ENCODE assay signal across 19 mouse cellular contexts in genomic region chr6:72374206-72374605, GRCm38 (mm10). TPM values are rescaled to one million over a fixed set of nuclear protein-coding genes. Genes with fewer than 3 reads are reported as not detected.
DNase-seq lines count a peak whose midpoint lies in the region; ATAC-seq and TF ChIP-seq lines count a peak whose summit lies in the region.
"Had no signal": no experiment of that assay in that cellular context is flagged by ENCODE, and none has a peak within 500 bp of the region (broad histone marks: within the 10 kb centered on the region; RNA-seq: fewer than 3 reads in every experiment).

No protein-coding gene starts in this region.

- no peak for TF ChIP-seq CTCF in liver, adult 2 months (IDR thresholded peaks at IDR 0.05; ENCODE audit: low read depth, low read length)
- TF ChIP-seq CTCF in liver, postnatal 0 days (IDR thresholded peaks at IDR 0.05; ENCODE audit: low read depth): no peak
- TF ChIP-seq CTCF in G1E (IDR thresholded peaks at IDR 0.05; ENCODE audit: low read depth, low read length): no peak
- no peak for TF ChIP-seq CTCF in liver, embryonic 14.5 days (IDR thresholded peaks at IDR 0.05; ENCODE audit: low read depth)

- H3K9me3 ChIP-seq in heart, embryonic 10.5 days: no peaks in the 10 kb centered on the region
- H3K9me3 ChIP-seq in liver, postnatal 0 days (ENCODE audit: low read length): no peaks in the 10 kb centered on the region
- no peaks in the 10 kb centered on the region for H3K9me3 ChIP-seq in G1E (replicated peaks)
- H3K9me3 ChIP-seq in liver, embryonic 14.5 days (ENCODE audit: control insufficient read depth, low read length): no peaks in the 10 kb centered on the region
- no peaks in the 10 kb centered on the region for H3K9me3 ChIP-seq in hindbrain, embryonic 11.5 days (ENCODE audit: control insufficient read depth, low read length)
- H3K9me3 ChIP-seq: embryonic facial prominence, embryonic 15.5 days; forebrain, embryonic 10.5 days; hindbrain, embryonic 10.5 days; limb, embryonic 15.5 days; midbrain, embryonic 10.5 days; neural tube, embryonic 12.5 days had no signal

- no peak for DNase-seq in heart, embryonic 10.5 days (ENCODE audit: low spot score)
- DNase-seq in heart, adult 8-10 months (ENCODE audit: low spot score): no peak
- DNase-seq in liver, adult 2 months (ENCODE audit: extremely low read depth, low read depth, low spot score): no peak
- no peak for DNase-seq in liver, postnatal 0 days
- no peak for DNase-seq in G1E (ENCODE audit: low spot score)
- no peak for DNase-seq in liver, embryonic 14.5 days (ENCODE audit: low read depth in 3 of 3, low spot score in 3 of 3)
- DNase-seq in hindbrain, embryonic 11.5 days (ENCODE audit: low spot score): no peak
- no peak for DNase-seq in thymus, postnatal 10 days (ENCODE audit: low spot score in 2 of 2)
- DNase-seq: adrenal gland, adult 8-10 months; cerebellum, postnatal 14 days; embryo, embryonic 11 days; gastrocnemius, postnatal 10 days; layer of hippocampus, postnatal 36 days had no signal

- H3K79me2 ChIP-seq in liver, adult 2 months (ENCODE audit: control insufficient read depth, insufficient read depth, low read length): peaks cover 3% of the 10 kb centered on the region; the same call in 1 of the 2 replicates

- 0 out of 2 replicates have a peak, but pooled peaks cover 1% of the 10 kb centered on the region for H3K36me3 ChIP-seq in heart, embryonic 10.5 days
- no peaks in the 10 kb centered on the region for H3K36me3 ChIP-seq in liver, adult 2 months (ENCODE audit: control insufficient read depth, insufficient read depth, low read length)
- peaks cover 5% of the 10 kb centered on the region for H3K36me3 ChIP-seq in liver, postnatal 0 days (replicated peaks; ENCODE audit: insufficient read depth, low read length)
- H3K36me3 ChIP-seq in G1E (replicated peaks): peaks cover 90% of the 10 kb centered on the region
- H3K36me3 ChIP-seq in liver, embryonic 14.5 days (replicated peaks; ENCODE audit: control insufficient read depth, insufficient read depth, low read depth): no peaks in the 10 kb centered on the region; the same call in 1 of the 2 replicates
- no peaks in the 10 kb centered on the region for H3K36me3 ChIP-seq in hindbrain, embryonic 11.5 days (ENCODE audit: control insufficient read depth, insufficient read depth, low read length)
- H3K36me3 ChIP-seq: embryonic facial prominence, embryonic 15.5 days; forebrain, embryonic 10.5 days; hindbrain, embryonic 10.5 days; limb, embryonic 15.5 days; midbrain, embryonic 10.5 days; neural tube, embryonic 12.5 days had no signal

- H3K4me2 ChIP-seq in liver, postnatal 0 days (ENCODE audit: low read depth, low read length): no peak overlapping the region
- H3K4me2 ChIP-seq in liver, embryonic 14.5 days (ENCODE audit: low read depth): peak overlapping the region; percentile 59; the same call in 1 of the 2 replicates
- H3K4me2 ChIP-seq in hindbrain, embryonic 11.5 days (replicated peaks; ENCODE audit: low read depth, low read length): no peak overlapping the region
- H3K4me2 ChIP-seq: embryonic facial prominence, embryonic 15.5 days; limb, embryonic 15.5 days; neural tube, embryonic 12.5 days had no signal

- H3K4me3 ChIP-seq in heart, embryonic 10.5 days: no peak overlapping the region
- H3K4me3 ChIP-seq in liver, adult 2 months (ENCODE audit: insufficient read depth, low read depth, low read length): no peak overlapping the region
- H3K4me3 ChIP-seq in liver, postnatal 0 days (ENCODE audit: low read depth, low read length): no peak overlapping the region
- H3K4me3 ChIP-seq in G1E (ENCODE audit: low read depth, low read length): peak overlapping the region; percentile 53; the same call in 1 of the 2 replicates
- H3K4me3 ChIP-seq in liver, embryonic 14.5 days (ENCODE audit: insufficient read depth in 1 of 2, low read depth in 2 of 2, low read length in 2 of 2): no peak overlapping the region
- no peak overlapping the region for H3K4me3 ChIP-seq in hindbrain, embryonic 11.5 days (ENCODE audit: low read depth, low read length)
- H3K4me3 ChIP-seq: embryonic facial prominence, embryonic 15.5 days; forebrain, embryonic 10.5 days; hindbrain, embryonic 10.5 days; limb, embryonic 15.5 days; midbrain, embryonic 10.5 days; neural tube, embryonic 12.5 days had no signal

- no peak for ATAC-seq in liver, postnatal 0 days
- 0 out of 2 replicates have a peak, but pooled peaks have one; percentile 9 for ATAC-seq in G1E (ENCODE audit: extremely low read depth, insufficient number of reproducible peaks, low FRiP score, poor library complexity, severe bottlenecking)
- peak; percentile 41; the same call in 1 of the 2 replicates for ATAC-seq in liver, embryonic 14.5 days (ENCODE audit: insufficient read depth)
- ATAC-seq in hindbrain, embryonic 11.5 days (ENCODE audit: low FRiP score): no peak

- TF ChIP-seq EP300 in liver, postnatal 0 days (IDR thresholded peaks at IDR 0.05; ENCODE audit: low read depth): no peak
- no peak for TF ChIP-seq EP300 in liver, embryonic 14.5 days (IDR thresholded peaks at IDR 0.05; ENCODE audit: low read depth)

- TF ChIP-seq POLR2A in liver, adult 2 months (IDR thresholded peaks at IDR 0.05; ENCODE audit: extremely low read depth, insufficient read depth, low read length): no peak

- H3K27ac ChIP-seq in heart, embryonic 10.5 days: peak overlapping the region; percentile 49; the same call in 1 of the 2 replicates
- H3K27ac ChIP-seq in liver, adult 2 months (replicated peaks; ENCODE audit: insufficient read depth, low read depth, low read length): 0 out of 2 replicates have a peak overlapping the region, but pooled peaks have one; percentile 18
- H3K27ac ChIP-seq in liver, postnatal 0 days (ENCODE audit: low read depth): no peak overlapping the region
- no peak overlapping the region for H3K27ac ChIP-seq in liver, embryonic 14.5 days
- H3K27ac ChIP-seq in hindbrain, embryonic 11.5 days (ENCODE audit: low read depth, low read length): no peak overlapping the region
- H3K27ac ChIP-seq: embryonic facial prominence, embryonic 15.5 days; forebrain, embryonic 10.5 days; hindbrain, embryonic 10.5 days; limb, embryonic 15.5 days; midbrain, embryonic 10.5 days; neural tube, embryonic 12.5 days had no signal

- 47% methylated on average over 7 of the region's 7 CpGs for WGBS in heart, embryonic 10.5 days
- WGBS in liver, adult 2 months: 67% methylated on average over 7 of the region's 7 CpGs
- WGBS in liver, postnatal 0 days (ENCODE audit: insufficient replicate concordance): 46% methylated on average over 7 of the region's 7 CpGs
- WGBS in liver, embryonic 14.5 days (ENCODE audit: insufficient replicate concordance): 37% methylated on average over 7 of the region's 7 CpGs
- 77% methylated on average over 7 of the region's 7 CpGs for WGBS in hindbrain, embryonic 11.5 days

- H3K9ac ChIP-seq in liver, adult 2 months (ENCODE audit: low read depth, low read length): 0 out of 2 replicates have a peak overlapping the region, but pooled peaks have one; percentile 3
- H3K9ac ChIP-seq in liver, postnatal 0 days (replicated peaks): no peak overlapping the region
- H3K9ac ChIP-seq in liver, embryonic 14.5 days (replicated peaks): no peak overlapping the region
- H3K9ac ChIP-seq in hindbrain, embryonic 11.5 days (ENCODE audit: low read depth, low read length): no peak overlapping the region
- H3K9ac ChIP-seq: embryonic facial prominence, embryonic 15.5 days; limb, embryonic 15.5 days; neural tube, embryonic 12.5 days had no signal

- peaks cover under 1% of the 10 kb centered on the region; the same call in 1 of the 2 replicates for H3K27me3 ChIP-seq in heart, embryonic 10.5 days (ENCODE audit: insufficient read depth, poor library complexity, severe bottlenecking)
- no peaks in the 10 kb centered on the region for H3K27me3 ChIP-seq in liver, adult 2 months (ENCODE audit: control insufficient read depth, insufficient read depth, low read length)
- no peaks in the 10 kb centered on the region for H3K27me3 ChIP-seq in liver, postnatal 0 days (ENCODE audit: insufficient read depth, low read length)
- H3K27me3 ChIP-seq in G1E (ENCODE audit: insufficient read depth, low read length): no peaks in the 10 kb centered on the region
- H3K27me3 ChIP-seq in liver, embryonic 14.5 days (ENCODE audit: control insufficient read depth, insufficient read depth, low read length): no peaks in the 10 kb centered on the region
- peaks cover 4% of the 10 kb centered on the region; the same call in 1 of the 2 replicates for H3K27me3 ChIP-seq in hindbrain, embryonic 11.5 days (ENCODE audit: control insufficient read depth, insufficient read depth, low read length)
- H3K27me3 ChIP-seq: embryonic facial prominence, embryonic 15.5 days; limb, embryonic 15.5 days had no signal

- peaks cover 43% of the 10 kb centered on the region for H3K4me1 ChIP-seq in heart, embryonic 10.5 days
- peaks cover 21% of the 10 kb centered on the region for H3K4me1 ChIP-seq in liver, adult 2 months (ENCODE audit: control insufficient read depth, insufficient read depth, low read length)
- peaks cover 37% of the 10 kb centered on the region for H3K4me1 ChIP-seq in liver, postnatal 0 days (ENCODE audit: insufficient read depth)
- H3K4me1 ChIP-seq in G1E (ENCODE audit: insufficient read depth, low read depth, low read length): peaks cover 95% of the 10 kb centered on the region
- H3K4me1 ChIP-seq in liver, embryonic 14.5 days (replicated peaks; ENCODE audit: control insufficient read depth in 2 of 2, insufficient read depth in 2 of 2, low read length in 1 of 2): peaks cover 23 to 48% of the 10 kb centered on the region in 2 experiments
- no peaks in the 10 kb centered on the region for H3K4me1 ChIP-seq in hindbrain, embryonic 11.5 days (replicated peaks; ENCODE audit: control insufficient read depth, insufficient read depth, low read length)
- H3K4me1 ChIP-seq: neural tube, embryonic 12.5 days had no signal

RNA-seq across cellular contexts. Expression of gene Vamp5, which starts 6.1 kb away (rescaled TPM):
- polyA plus RNA-seq in heart, embryonic 10.5 days (2016; fragmentation: Nextera tagmentation; extraction: Ambion mirVana): 40.5 and 44.7 TPM in 2 replicates
- total RNA-seq in heart, adult 8-10 months (2022): 10 to 100 TPM; 58.0 to 68.1 (median 61.2) TPM
- 18.9 and 20.5 TPM in 2 replicates for total RNA-seq in liver, adult 2 months (2014; rRNA removed)
- 18.3 and 18.5 TPM in 2 replicates for polyA plus RNA-seq in liver, adult 2 months (2012; rRNA removed)
- 50.8 and 53.1 TPM in 2 replicates for polyA plus RNA-seq in liver, postnatal 0 days (2015; fragmentation: Nextera tagmentation; extraction: Ambion mirVana)
- total RNA-seq in G1E (2014; fragmentation: Nextera tagmentation) (187 and 244 TPM in 2 replicates), G1E (2017) (163 and 182 TPM in 2 replicates)
- polyA plus RNA-seq in G1E (2012): 133 and 183 TPM in 2 replicates
- polyA plus RNA-seq in liver, embryonic 14.5 days (2012; rRNA removed): 72.5 and 80.0 TPM in 2 replicates
- polyA plus RNA-seq in liver, embryonic 14.5 days (2014; fragmentation: Nextera tagmentation; extraction: Ambion mirVana): 81.0 and 94.5 TPM in 2 replicates
- polyA plus RNA-seq in hindbrain, embryonic 11.5 days (2014; fragmentation: Nextera tagmentation; extraction: Ambion mirVana): 13.4 and 13.7 TPM in 2 replicates

RNA-seq across cellular contexts. Expression of gene Rnf181, which starts 7.5 kb away (rescaled TPM):
- 119 and 127 TPM in 2 replicates for polyA plus RNA-seq in heart, embryonic 10.5 days (2016; fragmentation: Nextera tagmentation; extraction: Ambion mirVana)
- total RNA-seq in heart, adult 8-10 months (2022): 10 to 100 TPM; 39.5 to 49.6 (median 41.5) TPM
- 58.1 and 62.6 TPM in 2 replicates for total RNA-seq in liver, adult 2 months (2014; rRNA removed)
- polyA plus RNA-seq in liver, adult 2 months (2012; rRNA removed): 66.4 and 75.2 TPM in 2 replicates
- 61.0 and 63.2 TPM in 2 replicates for polyA plus RNA-seq in liver, postnatal 0 days (2015; fragmentation: Nextera tagmentation; extraction: Ambion mirVana)
- 238 and 244 TPM in 2 replicates for total RNA-seq in G1E (2014; fragmentation: Nextera tagmentation)
- 153 and 179 TPM in 2 replicates for total RNA-seq in G1E (2017)
- polyA plus RNA-seq in G1E (2012): 120 and 165 TPM in 2 replicates
- polyA plus RNA-seq in liver, embryonic 14.5 days (2012; rRNA removed): 40.3 and 42.8 TPM in 2 replicates
- 68.0 and 75.4 TPM in 2 replicates for polyA plus RNA-seq in liver, embryonic 14.5 days (2014; fragmentation: Nextera tagmentation; extraction: Ambion mirVana)
- 106 and 111 TPM in 2 replicates for polyA plus RNA-seq in hindbrain, embryonic 11.5 days (2014; fragmentation: Nextera tagmentation; extraction: Ambion mirVana)

RNA-seq across cellular contexts. Expression of gene Vamp8, which starts 16.3 kb away (rescaled TPM):
- polyA plus RNA-seq in heart, embryonic 10.5 days (2016; fragmentation: Nextera tagmentation; extraction: Ambion mirVana): 130 and 137 TPM in 2 replicates
- total RNA-seq in heart, adult 8-10 months (2022): 10 to 100 TPM; 58.8 to 80.9 (median 70.8) TPM
- total RNA-seq in liver, adult 2 months (2014; rRNA removed): 193 and 238 TPM in 2 replicates
- 219 and 220 TPM in 2 replicates for polyA plus RNA-seq in liver, adult 2 months (2012; rRNA removed)
- polyA plus RNA-seq in liver, postnatal 0 days (2015; fragmentation: Nextera tagmentation; extraction: Ambion mirVana): 263 and 277 TPM in 2 replicates
- 58.1 and 72.6 TPM in 2 replicates for total RNA-seq in G1E (2014; fragmentation: Nextera tagmentation)
- total RNA-seq in G1E (2017): 516 and 572 TPM in 2 replicates
- 147 and 261 TPM in 2 replicates for polyA plus RNA-seq in G1E (2012)
- 129 and 188 TPM in 2 replicates for polyA plus RNA-seq in liver, embryonic 14.5 days (2012; rRNA removed)
- 266 and 276 TPM in 2 replicates for polyA plus RNA-seq in liver, embryonic 14.5 days (2014; fragmentation: Nextera tagmentation; extraction: Ambion mirVana)
- polyA plus RNA-seq in hindbrain, embryonic 11.5 days (2014; fragmentation: Nextera tagmentation; extraction: Ambion mirVana): 35.2 and 37.9 TPM in 2 replicates

RNA-seq across cellular contexts. Expression of gene Tmem150a, which starts 19.0 kb away (rescaled TPM):
- 15.7 and 24.9 TPM in 2 replicates for polyA plus RNA-seq in heart, embryonic 10.5 days (2016; fragmentation: Nextera tagmentation; extraction: Ambion mirVana)
- 10 to 100 TPM; 20.4 to 24.3 (median 22.2) TPM for total RNA-seq in heart, adult 8-10 months (2022)
- 62.9 and 78.9 TPM in 2 replicates for total RNA-seq in liver, adult 2 months (2014; rRNA removed)
- 202 and 244 TPM in 2 replicates for polyA plus RNA-seq in liver, adult 2 months (2012; rRNA removed)
- polyA plus RNA-seq in liver, postnatal 0 days (2015; fragmentation: Nextera tagmentation; extraction: Ambion mirVana): 92.3 and 113 TPM in 2 replicates
- total RNA-seq in G1E (2014; fragmentation: Nextera tagmentation) (5.5 and 6.0 TPM in 2 replicates), G1E (2017) (0.55 and 1.2 TPM in 2 replicates)
- polyA plus RNA-seq in G1E (2012): 5.1 and 5.6 TPM in 2 replicates
- polyA plus RNA-seq in liver, embryonic 14.5 days (2012; rRNA removed): 39.0 and 58.3 TPM in 2 replicates
- 43.6 and 48.0 TPM in 2 replicates for polyA plus RNA-seq in liver, embryonic 14.5 days (2014; fragmentation: Nextera tagmentation; extraction: Ambion mirVana)
- polyA plus RNA-seq in hindbrain, embryonic 11.5 days (2014; fragmentation: Nextera tagmentation; extraction: Ambion mirVana): 7.0 and 9.2 TPM in 2 replicates

RNA-seq across cellular contexts. Expression of gene 0610030E20Rik, which starts 27.1 kb away (rescaled TPM):
- 17.3 and 24.9 TPM in 2 replicates for polyA plus RNA-seq in heart, embryonic 10.5 days (2016; fragmentation: Nextera tagmentation; extraction: Ambion mirVana)
- total RNA-seq in heart, adult 8-10 months (2022): 10 to 100 TPM in 1 of 4 experiments, 1 to 10 TPM in 3; 7.6 to 10.4 (median 8.0) TPM
- 10.2 and 14.2 TPM in 2 replicates for total RNA-seq in liver, adult 2 months (2014; rRNA removed)
- 17.5 and 18.5 TPM in 2 replicates for polyA plus RNA-seq in liver, adult 2 months (2012; rRNA removed)
- polyA plus RNA-seq in liver, postnatal 0 days (2015; fragmentation: Nextera tagmentation; extraction: Ambion mirVana): 13.0 and 13.3 TPM in 2 replicates
- total RNA-seq in G1E (2014; fragmentation: Nextera tagmentation): 71.0 and 74.9 TPM in 2 replicates
- 26.4 and 29.7 TPM in 2 replicates for total RNA-seq in G1E (2017)
- 33.9 and 34.7 TPM in 2 replicates for polyA plus RNA-seq in G1E (2012)
- 8.7 and 10.1 TPM in 2 replicates for polyA plus RNA-seq in liver, embryonic 14.5 days (2012; rRNA removed)
- polyA plus RNA-seq in liver, embryonic 14.5 days (2014; fragmentation: Nextera tagmentation; extraction: Ambion mirVana): 7.9 and 10.9 TPM in 2 replicates
- polyA plus RNA-seq in hindbrain, embryonic 11.5 days (2014; fragmentation: Nextera tagmentation; extraction: Ambion mirVana): 17.6 and 28.4 TPM in 2 replicates

Comparison
In these comparisons a context has a peak if more than half of its experiments do, and no peak if none do; other contexts are left out.
1. H3K27ac ChIP-seq: peak in heart, embryonic 10.5 days (single experiment) and liver, adult 2 months (single experiment); none in liver, postnatal 0 days (single experiment), liver, embryonic 14.5 days (single experiment) and hindbrain, embryonic 11.5 days (single experiment).
2. ATAC-seq: peak in G1E (single experiment) and liver, embryonic 14.5 days (single experiment); none in liver, postnatal 0 days (single experiment) and hindbrain, embryonic 11.5 days (single experiment).